Mouse (Mus musculus): ENCODE measurements around the gene Junb. TPM values are rescaled to one million over a fixed set of nuclear protein-coding genes. Genes with fewer than 3 reads are reported as not detected.

Junb gene
- polyA plus RNA-seq, 1 experiment from 2014 or later, result 21.9 TPM

DNA sequence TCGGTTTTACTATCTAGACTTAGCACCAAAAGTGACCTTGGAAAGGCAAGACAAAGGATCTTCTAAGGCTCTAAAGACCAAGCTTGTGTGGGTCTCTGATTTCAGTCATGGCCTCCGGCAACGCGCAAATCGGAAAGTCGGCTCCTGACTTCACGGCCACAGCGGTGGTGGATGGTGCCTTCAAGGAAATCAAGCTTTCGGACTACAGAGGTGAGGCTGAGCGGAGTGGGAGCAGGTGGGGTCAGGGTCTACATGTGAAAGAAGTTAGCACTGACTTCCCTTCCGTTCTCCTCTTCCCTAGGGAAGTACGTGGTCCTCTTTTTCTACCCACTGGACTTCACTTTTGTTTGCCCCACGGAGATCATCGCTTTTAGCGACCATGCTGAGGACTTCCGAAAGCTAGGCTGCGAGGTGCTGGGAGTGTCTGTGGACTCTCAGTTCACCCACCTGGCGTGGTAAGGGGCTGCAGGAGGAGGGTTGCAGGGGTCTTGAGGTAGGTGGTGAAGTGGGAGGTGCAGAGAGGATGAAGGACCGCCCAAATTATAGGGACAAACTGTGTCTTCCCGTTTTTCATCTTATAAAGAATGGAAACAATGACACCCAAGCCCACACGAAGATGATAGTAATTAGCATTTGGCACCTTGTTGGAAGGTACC, 8.3 kb downstream of the Junb start:
- ATAC-seq (no peak), DNase-seq (peak; percentile 34)
- WGBS (ENCODE audit: insufficient replicate concordance), result 10% methylated on average over 21 of the region's 21 CpGs
- Histone ChIP-seq H3K36me3 (replicated peaks; ENCODE audit: insufficient read depth, low read length) (peaks cover 39% of the 10 kb centered on the region), H3K27ac (ENCODE audit: low read depth) (peak overlapping the region; percentile 98), H3K4me3 (ENCODE audit: low read depth, low read length) (peak overlapping the region; percentile 83), H3K4me2 (ENCODE audit: low read depth, low read length) (peak overlapping the region; percentile 96), H3K9me3 (ENCODE audit: low read length) (no peaks in the 10 kb centered on the region), H3K27me3 (ENCODE audit: insufficient read depth, low read length) (no peaks in the 10 kb centered on the region), H3K4me1 (ENCODE audit: insufficient read depth) (peaks cover 55% of the 10 kb centered on the region), H3K9ac (replicated peaks) (peak overlapping the region; percentile 91)
- TF ChIP-seq CTCF (IDR thresholded peaks at IDR 0.05; ENCODE audit: low read depth) (no peak), EP300 (IDR thresholded peaks at IDR 0.05; ENCODE audit: low read depth) (no peak)

DNA sequence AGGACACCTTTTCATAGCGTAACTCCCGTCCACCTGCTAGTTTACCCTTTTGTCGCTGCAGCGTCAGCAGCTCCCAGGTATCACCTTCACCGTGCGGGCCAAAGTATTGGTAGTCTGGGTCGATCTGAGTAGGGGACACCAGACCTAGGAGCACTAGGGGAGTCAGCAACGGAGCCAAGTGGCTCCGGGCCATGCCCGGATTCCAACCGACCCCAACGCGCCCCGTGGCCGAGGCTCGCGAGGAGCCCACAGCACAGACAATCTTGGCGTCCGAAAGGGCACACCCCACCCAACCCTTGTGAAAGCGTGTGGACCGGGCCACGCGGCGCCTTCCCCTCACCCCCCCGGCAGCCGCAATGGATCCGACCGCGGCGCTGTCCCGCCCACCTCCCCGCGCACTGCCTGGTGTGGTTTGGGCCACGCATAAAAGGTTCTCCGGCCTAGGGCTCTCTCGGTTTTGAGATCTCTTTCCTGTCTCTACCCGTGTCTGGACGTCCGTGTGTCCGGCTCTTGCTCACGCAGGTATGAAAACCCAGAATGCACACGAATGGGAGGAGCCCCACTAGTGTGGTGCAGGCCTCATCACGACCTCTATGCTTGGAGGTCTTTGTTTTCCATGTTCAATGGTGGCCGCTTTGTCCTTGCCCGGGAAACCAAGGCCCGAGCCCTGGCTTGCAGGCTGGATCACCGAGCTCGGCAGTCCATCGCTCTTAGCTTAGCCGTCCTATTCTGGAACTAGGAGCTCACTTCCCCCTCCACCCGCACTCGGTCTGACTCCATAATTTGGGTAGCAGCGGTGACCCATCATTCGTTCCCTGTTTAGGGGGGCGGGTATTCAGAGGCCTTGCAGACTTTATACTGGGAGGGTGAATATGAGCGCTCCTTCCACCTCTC, 9.0 kb downstream of the Junb start, which contains the start of the genes Gm49661, Prdx2 and Rnaseh2a:
TSS of gene Gm49661 (minus strand) at position 193 of the 894 bp plus-strand sequence.
TSS of gene Prdx2 (plus strand) at position 347 of the 894 bp plus-strand sequence.
TSS of gene Rnaseh2a (minus strand) at position 527 of the 894 bp plus-strand sequence.
- Histone ChIP-seq H3K9me3 (ENCODE audit: low read length) (no peaks in the 10 kb centered on the region), H3K4me1 (ENCODE audit: insufficient read depth) (peaks cover 52% of the 10 kb centered on the region), H3K9ac (replicated peaks) (peak within 1 kb of the TSS; percentile 91), H3K27me3 (ENCODE audit: insufficient read depth, low read length) (no peaks in the 10 kb centered on the region), H3K4me3 (ENCODE audit: low read depth, low read length) (peak within 1 kb of the TSS; percentile 83), H3K4me2 (ENCODE audit: low read depth, low read length) (peak within 1 kb of the TSS; percentile 96), H3K36me3 (replicated peaks; ENCODE audit: insufficient read depth, low read length) (peaks cover 33% of the 10 kb centered on the region), H3K27ac (ENCODE audit: low read depth) (peak within 1 kb of the TSS; percentile 98)
- TF ChIP-seq EP300 (IDR thresholded peaks at IDR 0.05; ENCODE audit: low read depth) (peak; percentile 48; the same call in 1 of the 2 replicates), CTCF (IDR thresholded peaks at IDR 0.05; ENCODE audit: low read depth) (no peak)
- DNase-seq, result peak; percentile 92
- WGBS (ENCODE audit: insufficient replicate concordance), result under 1% methylated on average over 56 of the region's 56 CpGs
- peak; percentile 64 for ATAC-seq

GRCm38 (mm10) chr8:84968650-84969049, 9.9 kb downstream of the Junb start:
- Histone ChIP-seq H3K4me2 (ENCODE audit: low read depth, low read length) (peak overlapping the region; percentile 96), H3K9me3 (ENCODE audit: low read length) (no peaks in the 10 kb centered on the region), H3K27me3 (ENCODE audit: insufficient read depth, low read length) (no peaks in the 10 kb centered on the region), H3K4me1 (ENCODE audit: insufficient read depth) (peaks cover 45% of the 10 kb centered on the region), H3K36me3 (replicated peaks; ENCODE audit: insufficient read depth, low read length) (peaks cover 26% of the 10 kb centered on the region), H3K9ac (replicated peaks) (peak overlapping the region; percentile 91), H3K4me3 (ENCODE audit: low read depth, low read length) (peak overlapping the region; percentile 83), H3K27ac (ENCODE audit: low read depth) (peak overlapping the region; percentile 98)
- DNase-seq (no peak), ATAC-seq (no peak)
- 12% methylated on average over 2 of the region's 2 CpGs for WGBS (ENCODE audit: insufficient replicate concordance)
- TF ChIP-seq EP300 (IDR thresholded peaks at IDR 0.05; ENCODE audit: low read depth), result no peak
- no peak for TF ChIP-seq CTCF (IDR thresholded peaks at IDR 0.05; ENCODE audit: low read depth)

GRCm38 (mm10) chr8:84967532-84968304, 10.8 kb downstream of the Junb start:
- Histone ChIP-seq H3K4me3 (ENCODE audit: low read depth, low read length) (0 out of 2 replicates have a peak overlapping the region, but pooled peaks have one; percentile 83), H3K36me3 (replicated peaks; ENCODE audit: insufficient read depth, low read length) (peaks cover 19% of the 10 kb centered on the region), H3K9me3 (ENCODE audit: low read length) (no peaks in the 10 kb centered on the region), H3K4me2 (ENCODE audit: low read depth, low read length) (peak overlapping the region; percentile 96), H3K9ac (replicated peaks) (peak overlapping the region; percentile 91; the same call in 1 of the 2 replicates), H3K27me3 (ENCODE audit: insufficient read depth, low read length) (no peaks in the 10 kb centered on the region), H3K27ac (ENCODE audit: low read depth) (peak overlapping the region; percentile 98), H3K4me1 (ENCODE audit: insufficient read depth) (peaks cover 37% of the 10 kb centered on the region)
- DNase-seq (no peak), ATAC-seq (no peak)
- WGBS (ENCODE audit: insufficient replicate concordance), result 86% methylated on average over 13 of the region's 13 CpGs
- TF ChIP-seq EP300 (IDR thresholded peaks at IDR 0.05; ENCODE audit: low read depth), result no peak
- TF ChIP-seq CTCF (IDR thresholded peaks at IDR 0.05; ENCODE audit: low read depth), result no peak

GRCm38 (mm10) chr8:84966603-84967002, 11.9 kb downstream of the Junb start:
- peaks cover 37% of the 10 kb centered on the region for H3K4me1 ChIP-seq (ENCODE audit: insufficient read depth)
- TF ChIP-seq CTCF (IDR thresholded peaks at IDR 0.05; ENCODE audit: low read depth), result no peak
- no peak for TF ChIP-seq EP300 (IDR thresholded peaks at IDR 0.05; ENCODE audit: low read depth)
- H3K36me3 ChIP-seq (replicated peaks; ENCODE audit: insufficient read depth, low read length), result peaks cover 13% of the 10 kb centered on the region
- 14% methylated on average over 3 of the region's 3 CpGs for WGBS (ENCODE audit: insufficient replicate concordance)
- no peak for DNase-seq
- H3K27me3 ChIP-seq (ENCODE audit: insufficient read depth, low read length), result no peaks in the 10 kb centered on the region
- ATAC-seq, result no peak
- H3K9ac ChIP-seq (replicated peaks), result no peak overlapping the region; the same call in 1 of the 2 replicates
- H3K9me3 ChIP-seq (ENCODE audit: low read length), result no peaks in the 10 kb centered on the region
- peak overlapping the region; percentile 98 for H3K27ac ChIP-seq (ENCODE audit: low read depth)
- peak overlapping the region; percentile 2; the same call in 1 of the 2 replicates for H3K4me3 ChIP-seq (ENCODE audit: low read depth, low read length)
- H3K4me2 ChIP-seq (ENCODE audit: low read depth, low read length), result peak overlapping the region; percentile 97

All from liver, postnatal 0 days (tissue).